Mouse (Mus musculus): ENCODE measurements at regions not wholly inside any gene's neighbourhood (a gene's known extent, or its start where the extent isn't known, plus 50 kb on each side); places are given as distances from the start of the nearest gene placed in this dataset.

- H3K4me3 ChIP-seq = no peak overlapping the region
- WGBS = 67% methylated on average over 11 of the region's 11 CpGs
- H3K4me1 ChIP-seq = peaks cover 28% of the 10 kb centered on the region
- peak overlapping the region; percentile 70 for H3K27ac ChIP-seq (replicated peaks)
- H3K27me3 ChIP-seq (ENCODE audit: low read depth, poor library complexity, severe bottlenecking) = peaks cover 20% of the 10 kb centered on the region
- H3K36me3 ChIP-seq = no peaks in the 10 kb centered on the region
- H3K9me3 ChIP-seq (replicated peaks) = no peaks in the 10 kb centered on the region
- DNase-seq (ENCODE audit: low spot score) = peak; percentile 46
Observed at GRCm38 (mm10) chr2:92712266-92713144, 113.0 kb downstream of the Chst1 start.

DNA sequence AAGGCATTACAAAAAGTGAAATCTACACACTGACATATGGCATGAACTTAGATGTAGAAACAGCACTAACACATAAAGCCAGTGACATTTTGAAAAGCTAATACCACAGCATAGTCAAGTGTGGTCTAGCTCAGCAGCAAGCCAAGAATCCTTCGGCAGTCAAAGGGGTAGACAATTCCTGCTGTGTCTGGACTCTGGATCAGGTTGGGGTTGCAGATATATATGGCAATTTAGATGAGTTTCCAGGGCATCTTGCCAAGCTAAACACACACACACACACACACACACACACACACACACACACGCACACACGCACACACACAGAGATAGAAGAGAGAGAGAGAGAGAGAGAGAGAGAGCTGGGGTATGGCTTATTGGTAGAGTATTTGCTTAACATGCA, 118.2 kb downstream of the Chst1 start:
- 74% methylated on average over 3 of the region's 3 CpGs for WGBS
- Histone ChIP-seq H3K4me1 (peaks cover 8% of the 10 kb centered on the region), H3K27me3 (ENCODE audit: low read depth, poor library complexity, severe bottlenecking) (peaks cover 8% of the 10 kb centered on the region; the same call in 1 of the 2 replicates), H3K36me3 (no peaks in the 10 kb centered on the region), H3K4me3 (no peak overlapping the region), H3K9me3 (replicated peaks) (no peaks in the 10 kb centered on the region), H3K27ac (replicated peaks) (no peak overlapping the region)
- no peak for DNase-seq (ENCODE audit: low spot score)

DNA sequence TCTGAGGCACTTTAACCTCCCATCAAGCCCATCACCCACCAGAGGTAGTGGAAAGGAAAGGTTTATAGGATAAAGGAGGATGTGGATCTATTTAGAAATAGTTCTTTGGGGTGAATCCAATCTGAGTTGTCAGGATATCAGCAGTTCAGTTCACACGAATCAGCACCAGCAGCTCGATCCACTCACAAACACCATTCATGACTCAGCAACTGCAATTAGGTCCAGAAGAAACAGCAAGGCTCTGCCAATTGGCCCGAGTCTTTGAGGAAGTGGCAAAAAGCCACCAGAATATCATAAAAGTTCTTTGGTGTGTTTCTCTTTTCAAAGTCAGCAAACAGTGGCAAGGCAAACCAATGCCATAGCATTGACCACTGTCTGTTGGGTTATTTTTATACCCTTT, 122.4 kb downstream of the Chst1 start:
- H3K4me1 ChIP-seq = peaks cover 20% of the 10 kb centered on the region
- H3K4me3 ChIP-seq = no peak overlapping the region
- H3K27me3 ChIP-seq (ENCODE audit: low read depth, poor library complexity, severe bottlenecking) = no peaks in the 10 kb centered on the region
- H3K36me3 ChIP-seq = no peaks in the 10 kb centered on the region
- no peak overlapping the region for H3K27ac ChIP-seq (replicated peaks)
- no peak for DNase-seq (ENCODE audit: low spot score)
- H3K9me3 ChIP-seq (replicated peaks) = no peaks in the 10 kb centered on the region
- 92% methylated on average over 3 of the region's 3 CpGs for WGBS

GRCm38 (mm10) chr2:92723618-92724263, 124.2 kb downstream of the Chst1 start:
- Histone ChIP-seq H3K4me3 (no peak overlapping the region), H3K36me3 (no peaks in the 10 kb centered on the region), H3K4me1 (peaks cover 27% of the 10 kb centered on the region), H3K9me3 (replicated peaks) (no peaks in the 10 kb centered on the region), H3K27ac (replicated peaks) (no peak overlapping the region), H3K27me3 (ENCODE audit: low read depth, poor library complexity, severe bottlenecking) (no peaks in the 10 kb centered on the region)
- no peak for DNase-seq (ENCODE audit: low spot score)
- WGBS = 48% methylated on average over 9 of the region's 9 CpGs

GRCm38 (mm10) chr2:92726640-92727039, 127.1 kb downstream of the Chst1 start:
- Histone ChIP-seq H3K4me3 (no peak overlapping the region), H3K36me3 (no peaks in the 10 kb centered on the region), H3K27ac (replicated peaks) (peak overlapping the region; percentile 72), H3K9me3 (replicated peaks) (no peaks in the 10 kb centered on the region), H3K27me3 (ENCODE audit: low read depth, poor library complexity, severe bottlenecking) (no peaks in the 10 kb centered on the region), H3K4me1 (peaks cover 27% of the 10 kb centered on the region)
- DNase-seq (ENCODE audit: low spot score) = no peak
- WGBS = 74% methylated on average over 7 of the region's 7 CpGs

GRCm38 (mm10) chr2:92727241-92727640, 127.7 kb downstream of the Chst1 start:
- H3K36me3 ChIP-seq = no peaks in the 10 kb centered on the region
- WGBS = 93% methylated on average over 2 of the region's 2 CpGs
- H3K4me1 ChIP-seq = peaks cover 30% of the 10 kb centered on the region
- H3K9me3 ChIP-seq (replicated peaks) = no peaks in the 10 kb centered on the region
- H3K27ac ChIP-seq (replicated peaks) = peak overlapping the region; percentile 72
- DNase-seq (ENCODE audit: low spot score) = no peak
- no peak overlapping the region for H3K4me3 ChIP-seq
- H3K27me3 ChIP-seq (ENCODE audit: low read depth, poor library complexity, severe bottlenecking) = no peaks in the 10 kb centered on the region

- Histone ChIP-seq H3K9me3 (replicated peaks) (no peaks in the 10 kb centered on the region), H3K4me1 (peaks cover 31% of the 10 kb centered on the region), H3K27me3 (ENCODE audit: low read depth, poor library complexity, severe bottlenecking) (no peaks in the 10 kb centered on the region), H3K36me3 (no peaks in the 10 kb centered on the region), H3K27ac (replicated peaks) (no peak overlapping the region), H3K4me3 (no peak overlapping the region)
- 88% methylated on average over 3 of the region's 3 CpGs for WGBS
- DNase-seq (ENCODE audit: low spot score) = no peak
Observed at GRCm38 (mm10) chr2:92728388-92728787, 128.9 kb downstream of the Chst1 start.

DNA sequence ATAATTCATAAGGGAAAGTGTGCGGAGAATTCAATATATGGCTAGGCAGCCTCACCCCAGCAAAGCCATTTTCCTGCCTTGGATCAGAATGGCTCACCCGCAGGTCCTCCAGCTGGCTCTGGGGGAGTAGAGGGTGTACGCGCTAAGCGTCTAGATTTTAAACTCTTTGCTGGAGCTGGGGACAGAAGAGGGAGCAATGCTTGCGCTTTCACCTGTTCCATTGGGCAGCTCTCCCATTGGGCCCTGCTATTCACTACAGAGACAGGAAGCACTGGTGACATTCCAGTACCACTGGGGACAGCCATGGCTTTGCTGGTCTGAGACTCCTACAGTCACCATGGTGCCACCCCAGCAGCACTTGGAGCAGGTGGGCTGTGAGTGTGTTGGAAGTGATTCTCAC, 130.9 kb downstream of the Chst1 start:
- Histone ChIP-seq H3K36me3 (no peaks in the 10 kb centered on the region), H3K27me3 (ENCODE audit: low read depth, poor library complexity, severe bottlenecking) (no peaks in the 10 kb centered on the region), H3K9me3 (replicated peaks) (no peaks in the 10 kb centered on the region), H3K4me3 (no peak overlapping the region), H3K4me1 (peaks cover 21% of the 10 kb centered on the region), H3K27ac (replicated peaks) (no peak overlapping the region)
- no peak for DNase-seq (ENCODE audit: low spot score)
- 95% methylated on average over 6 of the region's 6 CpGs for whole genome bisulfite sequencing

DNA sequence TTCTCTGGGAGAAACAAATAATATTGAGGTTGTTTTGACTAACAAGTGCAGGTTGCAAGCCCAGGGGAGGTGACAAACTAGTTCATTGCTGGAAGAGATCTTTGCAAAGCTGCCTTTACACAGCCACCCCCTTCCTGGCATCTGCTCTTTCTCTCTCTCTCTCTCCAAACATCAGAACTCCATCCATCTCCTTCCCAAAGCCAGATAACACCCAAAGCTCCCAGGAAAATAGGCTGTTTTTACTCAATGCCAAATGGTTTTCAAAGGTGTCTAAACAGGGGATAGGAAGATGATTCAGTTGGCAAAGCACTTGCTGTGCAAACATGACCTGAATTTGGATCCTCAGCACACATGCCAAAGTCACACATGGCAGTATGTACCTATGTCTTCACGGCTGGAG, 133.9 kb downstream of the Chst1 start:
- Histone ChIP-seq H3K27me3 (ENCODE audit: low read depth, poor library complexity, severe bottlenecking) (no peaks in the 10 kb centered on the region), H3K4me1 (peaks cover 20% of the 10 kb centered on the region), H3K27ac (replicated peaks) (no peak overlapping the region), H3K36me3 (no peaks in the 10 kb centered on the region), H3K9me3 (replicated peaks) (no peaks in the 10 kb centered on the region), H3K4me3 (no peak overlapping the region)
- DNase-seq (ENCODE audit: low spot score) = no peak
- 97% methylated on average over 1 of the region's 1 CpGs for WGBS

- Histone ChIP-seq H3K9me3 (replicated peaks) (no peaks in the 10 kb centered on the region), H3K27ac (replicated peaks) (0 out of 2 replicates have a peak overlapping the region, but pooled peaks have one; percentile 23), H3K4me3 (no peak overlapping the region), H3K27me3 (ENCODE audit: low read depth, poor library complexity, severe bottlenecking) (no peaks in the 10 kb centered on the region), H3K4me1 (peaks cover 20% of the 10 kb centered on the region), H3K36me3 (no peaks in the 10 kb centered on the region)
- DNase-seq (ENCODE audit: low spot score) = no peak
- 89% methylated on average over 5 of the region's 5 CpGs for WGBS
Observed at GRCm38 (mm10) chr2:92735784-92736183, 136.3 kb downstream of the Chst1 start.

- WGBS = 85% methylated on average over 1 of the region's 1 CpGs
- no peaks in the 10 kb centered on the region for H3K27me3 ChIP-seq (ENCODE audit: low read depth, poor library complexity, severe bottlenecking)
- DNase-seq (ENCODE audit: low spot score) = no peak
- no peak overlapping the region for H3K4me3 ChIP-seq
- H3K9me3 ChIP-seq (replicated peaks) = no peaks in the 10 kb centered on the region
- 0 out of 2 replicates have a peak overlapping the region, but pooled peaks have one; percentile 28 for H3K27ac ChIP-seq (replicated peaks)
- no peaks in the 10 kb centered on the region for H3K36me3 ChIP-seq
- H3K4me1 ChIP-seq = peaks cover 21% of the 10 kb centered on the region
Observed at GRCm38 (mm10) chr2:92737301-92737700, 137.8 kb downstream of the Chst1 start.

DNA sequence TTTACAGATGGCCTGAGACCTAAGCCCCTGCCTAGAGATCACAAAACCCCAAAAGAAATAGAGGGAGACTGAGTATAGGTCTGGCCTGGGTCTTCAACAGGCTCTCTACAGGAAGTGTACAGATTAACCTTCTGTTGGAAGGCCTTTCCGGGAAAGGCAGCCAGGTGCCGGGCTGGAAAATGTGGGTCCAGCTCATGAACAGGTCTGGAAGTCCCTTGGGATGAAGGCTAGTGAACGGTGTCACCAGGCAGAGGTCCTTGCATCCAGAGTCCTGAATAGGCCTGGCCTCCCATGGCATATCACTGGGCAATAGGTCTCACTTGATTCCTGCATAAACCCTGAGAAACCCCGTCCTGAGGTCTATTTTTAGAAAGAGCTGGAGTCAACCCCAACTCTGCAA, 140.1 kb downstream of the Chst1 start:
- peak; percentile 11 for DNase-seq (ENCODE audit: low spot score)
- Histone ChIP-seq H3K27me3 (ENCODE audit: low read depth, poor library complexity, severe bottlenecking) (no peaks in the 10 kb centered on the region), H3K27ac (replicated peaks) (no peak overlapping the region), H3K4me3 (no peak overlapping the region), H3K36me3 (no peaks in the 10 kb centered on the region), H3K9me3 (replicated peaks) (no peaks in the 10 kb centered on the region), H3K4me1 (peaks cover 42% of the 10 kb centered on the region)
- 87% methylated on average over 4 of the region's 4 CpGs for WGBS

- Histone ChIP-seq H3K27me3 (ENCODE audit: low read depth, poor library complexity, severe bottlenecking) (no peaks in the 10 kb centered on the region), H3K4me1 (peaks cover 39% of the 10 kb centered on the region), H3K9me3 (replicated peaks) (no peaks in the 10 kb centered on the region), H3K36me3 (no peaks in the 10 kb centered on the region), H3K4me3 (no peak overlapping the region), H3K27ac (replicated peaks) (no peak overlapping the region)
- 75% methylated on average over 4 of the region's 4 CpGs for WGBS
- no peak for DNase-seq (ENCODE audit: low spot score)
Observed at GRCm38 (mm10) chr2:92740776-92741295, 141.3 kb downstream of the Chst1 start.
